Mouse (Mus musculus): ENCODE results near the gene 1700013G24Rik. TPM values are rescaled to one million over a fixed set of nuclear protein-coding genes. Genes with fewer than 3 reads are reported as not detected.

Gene 1700013G24Rik
- polyA plus RNA-seq, 1 experiment: not detected

- TF ChIP-seq TAL1 (IDR thresholded peaks at IDR 0.05; ENCODE audit: low read length): no peak
- TF ChIP-seq GATA1 (IDR thresholded peaks at IDR 0.05; ENCODE audit: low read length): no peak
- H3K9me3 ChIP-seq (ENCODE audit: control insufficient read depth, low read length): no peaks in the 10 kb centered on the region
- H3K4me3 ChIP-seq (replicated peaks): no peak overlapping the region
- H3K27me3 ChIP-seq (ENCODE audit: control insufficient read depth): peaks cover 23% of the 10 kb centered on the region
- no peaks in the 10 kb centered on the region for H3K36me3 ChIP-seq (ENCODE audit: control insufficient read depth)
- peaks cover 22% of the 10 kb centered on the region for H3K4me1 ChIP-seq (ENCODE audit: control insufficient read depth)
Measured at GRCm38 (mm10) chr4:137470701-137471317, 17.7 kb downstream of the 1700013G24Rik start.

GRCm38 (mm10) chr4:137471326-137471725, 18.2 kb downstream of the 1700013G24Rik start:
- peaks cover 23% of the 10 kb centered on the region for H3K27me3 ChIP-seq (ENCODE audit: control insufficient read depth)
- no peaks in the 10 kb centered on the region for H3K9me3 ChIP-seq (ENCODE audit: control insufficient read depth, low read length)
- TF ChIP-seq GATA1 (IDR thresholded peaks at IDR 0.05; ENCODE audit: low read length): no peak
- no peak for TF ChIP-seq TAL1 (IDR thresholded peaks at IDR 0.05; ENCODE audit: low read length)
- no peaks in the 10 kb centered on the region for H3K36me3 ChIP-seq (ENCODE audit: control insufficient read depth)
- H3K4me3 ChIP-seq (replicated peaks): no peak overlapping the region
- peaks cover 22% of the 10 kb centered on the region for H3K4me1 ChIP-seq (ENCODE audit: control insufficient read depth)

GRCm38 (mm10) chr4:137473240-137473639, 20.2 kb downstream of the 1700013G24Rik start:
- Histone ChIP-seq H3K27me3 (ENCODE audit: control insufficient read depth) (peaks cover 21% of the 10 kb centered on the region), H3K4me1 (ENCODE audit: control insufficient read depth) (peaks cover 24% of the 10 kb centered on the region), H3K36me3 (ENCODE audit: control insufficient read depth) (no peaks in the 10 kb centered on the region), H3K9me3 (ENCODE audit: control insufficient read depth, low read length) (no peaks in the 10 kb centered on the region), H3K4me3 (replicated peaks) (no peak overlapping the region)
- TF ChIP-seq GATA1 (IDR thresholded peaks at IDR 0.05; ENCODE audit: low read length): no peak

- H3K4me3 ChIP-seq (replicated peaks): no peak overlapping the region
- H3K27me3 ChIP-seq (ENCODE audit: control insufficient read depth): peaks cover 17% of the 10 kb centered on the region
- no peaks in the 10 kb centered on the region for H3K9me3 ChIP-seq (ENCODE audit: control insufficient read depth, low read length)
- TF ChIP-seq TAL1 (IDR thresholded peaks at IDR 0.05; ENCODE audit: low read length) (no peak), GATA1 (IDR thresholded peaks at IDR 0.05; ENCODE audit: low read length) (no peak)
- H3K4me1 ChIP-seq (ENCODE audit: control insufficient read depth): peaks cover 19% of the 10 kb centered on the region
- no peaks in the 10 kb centered on the region for H3K36me3 ChIP-seq (ENCODE audit: control insufficient read depth)
Measured at GRCm38 (mm10) chr4:137473701-137474388, 20.8 kb downstream of the 1700013G24Rik start.

GRCm38 (mm10) chr4:137474694-137475093, 21.6 kb downstream of the 1700013G24Rik start:
- no peak for TF ChIP-seq GATA1 (IDR thresholded peaks at IDR 0.05; ENCODE audit: low read length)
- TF ChIP-seq TAL1 (IDR thresholded peaks at IDR 0.05; ENCODE audit: low read length): no peak
- peaks cover 13% of the 10 kb centered on the region for H3K4me1 ChIP-seq (ENCODE audit: control insufficient read depth)
- H3K9me3 ChIP-seq (ENCODE audit: control insufficient read depth, low read length): no peaks in the 10 kb centered on the region
- no peak overlapping the region for H3K4me3 ChIP-seq (replicated peaks)
- no peaks in the 10 kb centered on the region for H3K36me3 ChIP-seq (ENCODE audit: control insufficient read depth)
- peaks cover 8% of the 10 kb centered on the region for H3K27me3 ChIP-seq (ENCODE audit: control insufficient read depth)

GRCm38 (mm10) chr4:137475271-137476050, 22.4 kb downstream of the 1700013G24Rik start:
- peaks cover 12% of the 10 kb centered on the region for H3K4me1 ChIP-seq (ENCODE audit: control insufficient read depth)
- no peak overlapping the region for H3K4me3 ChIP-seq (replicated peaks)
- peaks cover 3% of the 10 kb centered on the region for H3K27me3 ChIP-seq (ENCODE audit: control insufficient read depth)
- no peaks in the 10 kb centered on the region for H3K36me3 ChIP-seq (ENCODE audit: control insufficient read depth)
- no peak for TF ChIP-seq GATA1 (IDR thresholded peaks at IDR 0.05; ENCODE audit: low read length)
- no peak for TF ChIP-seq TAL1 (IDR thresholded peaks at IDR 0.05; ENCODE audit: low read length)
- no peaks in the 10 kb centered on the region for H3K9me3 ChIP-seq (ENCODE audit: control insufficient read depth, low read length)

- Histone ChIP-seq H3K27me3 (ENCODE audit: control insufficient read depth) (no peaks in the 10 kb centered on the region; the same call in 1 of the 2 replicates), H3K9me3 (ENCODE audit: control insufficient read depth, low read length) (no peaks in the 10 kb centered on the region), H3K4me3 (replicated peaks) (no peak overlapping the region), H3K4me1 (ENCODE audit: control insufficient read depth) (peaks cover 11% of the 10 kb centered on the region), H3K36me3 (ENCODE audit: control insufficient read depth) (no peaks in the 10 kb centered on the region)
- no peak for TF ChIP-seq TAL1 (IDR thresholded peaks at IDR 0.05; ENCODE audit: low read length)
- no peak for TF ChIP-seq GATA1 (IDR thresholded peaks at IDR 0.05; ENCODE audit: low read length)
Measured at GRCm38 (mm10) chr4:137476065-137476760, 23.1 kb downstream of the 1700013G24Rik start.

GRCm38 (mm10) chr4:137476761-137477237, 23.7 kb downstream of the 1700013G24Rik start:
- Histone ChIP-seq H3K36me3 (ENCODE audit: control insufficient read depth) (no peaks in the 10 kb centered on the region), H3K4me3 (replicated peaks) (no peak overlapping the region), H3K4me1 (ENCODE audit: control insufficient read depth) (peaks cover 11% of the 10 kb centered on the region), H3K27me3 (ENCODE audit: control insufficient read depth) (no peaks in the 10 kb centered on the region; the same call in 1 of the 2 replicates), H3K9me3 (ENCODE audit: control insufficient read depth, low read length) (no peaks in the 10 kb centered on the region)
- no peak for TF ChIP-seq GATA1 (IDR thresholded peaks at IDR 0.05; ENCODE audit: low read length)
- TF ChIP-seq TAL1 (IDR thresholded peaks at IDR 0.05; ENCODE audit: low read length): no peak

Measured in erythroblast, embryonic 14.5 days (primary cell).